Mouse (Mus musculus) MEL (cell line): ENCODE measurements at regions not wholly inside any gene's neighbourhood (a gene's known extent, or its start where the extent isn't known, plus 50 kb on each side); places are given as distances from the start of the nearest gene placed in this dataset.

Source experiments
- CHD1 ChIP-seq: IDR thresholded peaks from 2 replicates; pipeline ENCODE4 v1.6.1; 2012; ENCODE audit warnings: low read depth, mild to moderate bottlenecking, inconsistent platforms, low read length, improper control_type of control experiment
- CTCF ChIP-seq, 3 experiments: IDR thresholded peaks in 2 of 3; conservative IDR thresholded peaks in 1 of 3; 2 replicates each; pipeline ENCODE4 v1.5.1; 2011 to 2012; ENCODE audit warnings: low read length in 3 of 3, low read depth in 2 of 3, mild to moderate bottlenecking in 2 of 3, improper control_type of control experiment in 1 of 3, inconsistent platforms in 1 of 3, mixed read lengths in 1 of 3, moderate library complexity in 1 of 3; ENCODE audit not compliant: control insufficient read depth in 1 of 3, insufficient read depth in 1 of 3, poor library complexity in 1 of 3, severe bottlenecking in 1 of 3
- MXI1 ChIP-seq: IDR thresholded peaks from 2 replicates; pipeline ENCODE4 v1.6.1; 2011; ENCODE audit warnings: mild to moderate bottlenecking, low read depth, low read length, improper control_type of control experiment
- POLR2A ChIP-seq, 2 experiments: IDR thresholded peaks; 2 replicates each; pipeline ENCODE4 v1.6.1; 2011 to 2012; ENCODE audit warnings: low read length in 2 of 2, mild to moderate bottlenecking in 2 of 2, control low read depth in 1 of 2, improper control_type of control experiment in 1 of 2, low read depth in 1 of 2, moderate library complexity in 1 of 2; ENCODE audit not compliant: control insufficient read depth in 1 of 2, insufficient read depth in 1 of 2, poor library complexity in 1 of 2
- UBTF ChIP-seq: IDR thresholded peaks from 2 replicates; pipeline ENCODE4 v1.6.1; 2012; ENCODE audit warnings: low read depth, mild to moderate bottlenecking, inconsistent platforms, low read length, improper control_type of control experiment, moderate library complexity, borderline replicate concordance; ENCODE audit not compliant: insufficient read depth

GRCm38 (mm10) chr7:129774261-129774861, 182.7 kb downstream of the Wdr11 start:
- TF ChIP-seq POLR2A (IDR thresholded peaks at IDR 0.05; ENCODE audit: control insufficient read depth in 1 of 2, insufficient read depth in 1 of 2, low read depth in 1 of 2, low read length in 2 of 2, poor library complexity in 1 of 2), result no peak
- TF ChIP-seq CHD1, result no peak
- no peak for TF ChIP-seq CTCF (IDR thresholded peaks at IDR 0.05 in 2 of 3, conservative IDR thresholded peaks at IDR 0.05 in 1 of 3; ENCODE audit: control insufficient read depth in 1 of 3, insufficient read depth in 1 of 3, low read depth in 2 of 3, low read length in 3 of 3, poor library complexity in 1 of 3, severe bottlenecking in 1 of 3)
- no peak for TF ChIP-seq UBTF
- TF ChIP-seq MXI1, result no peak
